Mouse (Mus musculus) left cerebral cortex, adult 18-20 months (tissue): ENCODE results near the gene Aacs. TPM values are rescaled to one million over a fixed set of nuclear protein-coding genes. Genes with fewer than 3 reads are reported as not detected.
"Not testable (repeated sequence)": the region's sequence is repeated elsewhere in the genome, so short reads cannot be mapped to it uniquely, and the experiment has no call there.

ENCODE experiments used
- DNase-seq, 2 experiments: peaks; one replicate each; pipeline ENCODE4 v3.0.0; 2021 to 2022; ENCODE audit warnings: low spot score in 2 of 2, mixed read lengths in 1 of 2
- long read RNA-seq, 2 experiments: library from polyadenylated mRNA; stranded (forward); transcript quantifications; one replicate each; pipeline ENCODE4 v2.0.0; 2021
- total RNA-seq, 2 experiments: library from RNA; stranded (reverse); gene quantifications; 2 replicates each; pipeline ENCODE4 v1.2.3; 2021

Gene Aacs
- 10 to 100 TPM; 45.7 to 49.5 TPM for total RNA-seq
- long read RNA-seq, experiment 1, transcript Aacs-201 (18 exons, 3,239 nt), result major isoform, 34 of 46 reads
- long read RNA-seq, experiment 1, partial matches to known transcripts, result 4 of 46 reads
- long read RNA-seq, experiment 1, other reads (novel, unspliced or antisense), result 8 of 46 reads
- long read RNA-seq, experiment 2, transcript Aacs-201 (18 exons, 3,239 nt), result major isoform, 37 of 58 reads
- long read RNA-seq, experiment 2, partial matches to known transcripts, result 11 of 58 reads
- long read RNA-seq, experiment 2, other reads (novel, unspliced or antisense), result 10 of 58 reads

GRCm38 (mm10) chr5:125475601-125476285 lies at the start of gene Aacs:
Aacs (plus strand) TSS chr5:125475814.
- peak; percentile 98 for DNase-seq

DNA sequence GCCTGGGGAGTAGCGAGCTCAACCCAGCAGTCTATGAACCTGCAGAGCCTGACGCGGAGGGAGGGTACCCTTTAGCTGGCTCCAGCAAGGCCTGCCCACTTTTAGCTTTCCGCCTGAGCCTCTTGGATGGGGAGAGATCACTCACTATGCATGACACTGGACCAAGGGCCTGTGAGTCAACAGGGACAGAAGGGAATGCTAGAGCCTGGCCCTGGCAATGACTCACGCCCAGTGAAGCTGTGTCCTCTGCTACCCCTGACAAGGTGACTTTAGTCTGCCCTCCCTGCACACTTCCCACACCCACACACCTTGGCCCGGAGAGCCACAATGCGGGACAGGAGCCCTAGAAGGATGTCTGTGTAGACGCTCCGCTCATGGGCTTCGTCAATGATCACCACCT lies 49.3 kb upstream of the Aacs start:
- no peak for DNase-seq

DNA sequence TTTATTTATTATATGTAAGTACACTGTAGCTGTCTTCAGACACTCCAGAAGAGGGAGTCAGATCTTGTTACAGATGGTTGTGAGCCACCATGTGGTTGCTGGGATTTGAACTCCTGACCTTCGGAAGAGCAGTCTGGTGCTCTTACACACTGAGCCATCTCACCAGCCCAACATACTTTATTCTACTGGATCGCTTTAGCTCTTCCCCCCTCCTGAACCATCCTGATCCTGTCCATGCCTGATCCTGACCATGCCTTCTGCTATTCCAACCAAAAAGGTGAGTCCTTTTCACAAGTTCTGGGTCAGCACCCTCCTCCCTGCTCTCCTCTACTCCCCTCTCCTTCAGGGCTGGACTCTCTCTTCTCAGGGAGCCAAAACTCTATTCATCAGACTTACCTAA lies 43.3 kb upstream of the Aacs start:
- not testable (repeated sequence) for DNase-seq

- peak; percentile 93 to 96 for DNase-seq
Measured at GRCm38 (mm10) chr5:125433793-125434337, 41.7 kb upstream of the Aacs start, which contains the start of gene Dhx37. Dhx37 (minus strand) TSS chr5:125434121.

- DNase-seq, result not testable (repeated sequence)
Measured at GRCm38 (mm10) chr5:125434347-125434746, 41.3 kb upstream of the Aacs start.

GRCm38 (mm10) chr5:125440583-125441233 lies 34.9 kb upstream of the Aacs start:
- DNase-seq, result no peak

- DNase-seq, result peak; percentile 44 to 54
Measured at GRCm38 (mm10) chr5:125441234-125442114, 34.1 kb upstream of the Aacs start, which contains the start of gene Bri3bp. Bri3bp (plus strand) TSS chr5:125441568.

GRCm38 (mm10) chr5:125442136-125442995 lies 33.2 kb upstream of the Aacs start:
- DNase-seq, result no peak

DNA sequence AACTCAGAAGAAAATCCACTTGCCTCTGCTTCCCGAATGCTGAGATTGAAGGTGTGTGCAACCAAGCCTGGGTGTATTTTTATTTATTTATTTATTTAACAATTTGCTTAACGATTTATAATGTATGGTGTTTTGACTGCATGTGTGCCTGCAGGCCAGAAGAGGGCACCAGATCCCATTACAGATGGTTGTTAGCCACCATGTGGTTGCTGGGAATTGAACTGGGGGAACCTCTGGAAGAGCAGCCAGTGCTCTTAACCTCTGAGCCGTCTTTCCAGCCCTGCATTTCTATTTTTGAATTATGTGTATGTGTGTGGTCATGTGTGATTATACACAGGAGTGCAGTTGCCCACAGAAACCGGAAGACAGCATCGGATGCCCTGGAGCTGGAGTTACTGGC lies 32.3 kb upstream of the Aacs start:
- no peak for DNase-seq

DNA sequence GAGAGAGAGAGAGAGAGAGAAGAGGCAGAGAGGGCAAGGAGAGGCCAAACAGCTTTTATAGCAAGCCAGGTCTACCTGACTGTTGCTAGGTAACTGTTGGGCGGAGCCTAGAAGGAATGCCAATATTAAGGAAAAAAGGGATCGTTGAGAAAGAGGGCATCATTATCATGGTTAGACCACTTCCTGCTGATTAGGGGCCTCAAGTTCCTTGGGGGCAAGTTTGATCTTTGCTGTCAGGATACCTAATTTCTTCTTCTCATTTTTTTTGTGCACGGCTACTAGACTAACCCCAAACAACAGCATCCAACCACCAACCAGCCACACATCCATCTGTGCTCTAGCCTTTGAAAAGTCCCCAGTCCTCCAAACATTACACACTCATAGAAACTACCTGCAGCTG lies 31.7 kb upstream of the Aacs start:
- DNase-seq, result no peak

DNA sequence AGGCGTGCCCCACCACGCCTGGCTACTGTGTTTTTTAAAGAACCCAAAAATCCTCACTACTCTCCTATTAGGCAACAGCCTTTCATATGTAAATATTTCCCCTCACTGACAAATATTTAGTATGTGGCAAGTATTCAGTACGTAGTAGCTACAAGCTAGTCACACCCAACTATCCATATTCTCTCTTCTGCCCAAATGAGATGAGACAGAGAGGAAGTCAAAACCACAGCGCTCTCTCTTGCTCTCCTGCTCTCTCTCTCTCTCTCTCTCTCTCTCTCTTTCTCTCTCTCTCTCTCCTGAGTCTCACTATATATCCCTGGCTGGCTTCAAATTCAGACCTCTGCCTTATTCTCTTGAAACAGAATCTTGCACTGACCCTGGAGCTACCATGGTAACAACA lies 31.1 kb upstream of the Aacs start:
- no peak for DNase-seq

- no peak for DNase-seq
Measured at GRCm38 (mm10) chr5:125446344-125446743, 29.3 kb upstream of the Aacs start.

DNA sequence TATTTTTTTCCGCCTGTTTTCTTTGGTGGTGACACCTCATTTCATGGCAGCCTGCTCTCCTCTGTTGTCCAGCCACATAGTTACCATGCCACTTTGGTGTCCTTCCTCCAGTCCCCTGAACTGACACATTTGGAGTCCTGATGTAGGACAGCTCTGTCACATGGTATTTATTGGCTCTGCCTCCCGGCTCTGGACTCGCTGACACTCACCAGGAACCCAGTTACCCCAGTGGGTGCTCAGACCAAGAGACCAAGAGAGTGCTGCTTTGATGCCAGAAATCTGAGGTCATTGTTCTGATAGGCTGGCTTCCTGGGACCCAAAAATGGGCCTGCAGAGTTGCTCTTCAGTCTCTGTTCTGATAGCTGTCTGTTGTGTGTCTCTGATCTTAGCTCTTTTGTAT lies 27.6 kb upstream of the Aacs start:
- no peak for DNase-seq

GRCm38 (mm10) chr5:125448631-125449030 lies 27.0 kb upstream of the Aacs start:
- no peak for DNase-seq

DNA sequence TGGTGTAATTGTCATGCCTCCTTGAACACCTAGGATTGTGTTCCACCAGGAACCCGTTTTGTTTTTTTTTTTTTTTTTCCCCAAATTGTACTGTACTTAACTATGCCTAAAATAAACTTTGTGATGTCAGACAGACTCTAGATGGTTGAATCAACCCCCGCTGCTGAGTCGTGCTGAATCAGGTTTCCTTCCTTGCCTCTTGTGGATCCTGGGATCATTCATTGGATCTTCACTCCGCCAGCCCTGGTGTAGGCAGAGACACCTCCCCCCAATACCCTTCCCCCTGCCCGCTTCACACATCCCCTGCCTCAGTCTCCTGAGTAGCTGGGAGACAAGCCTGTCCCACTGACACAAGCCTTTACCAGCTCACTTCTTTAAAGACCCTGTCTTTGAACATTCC lies 26.3 kb upstream of the Aacs start:
- peak in 1 of 2 experiments; percentile 55 for DNase-seq

DNA sequence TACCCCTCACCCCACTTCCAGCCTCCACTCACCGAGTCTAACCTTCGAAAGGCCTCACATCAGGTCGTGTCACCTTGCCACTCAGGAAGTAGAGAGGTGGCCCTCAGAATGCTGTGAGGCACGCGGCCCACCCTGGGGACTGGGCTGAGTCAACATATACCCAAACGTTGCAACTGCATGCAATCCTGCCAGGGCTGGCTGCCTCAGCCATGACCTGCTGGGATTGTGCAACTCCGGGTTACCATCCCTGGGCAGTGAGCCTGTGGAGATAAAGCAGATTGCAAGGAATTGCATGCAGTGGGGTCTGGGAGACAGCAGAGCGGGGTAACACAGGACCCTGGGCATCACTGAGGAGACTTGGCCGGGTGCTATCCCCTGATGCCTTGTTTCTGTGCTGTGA lies 23.0 kb upstream of the Aacs start:
- DNase-seq, result no peak

DNA sequence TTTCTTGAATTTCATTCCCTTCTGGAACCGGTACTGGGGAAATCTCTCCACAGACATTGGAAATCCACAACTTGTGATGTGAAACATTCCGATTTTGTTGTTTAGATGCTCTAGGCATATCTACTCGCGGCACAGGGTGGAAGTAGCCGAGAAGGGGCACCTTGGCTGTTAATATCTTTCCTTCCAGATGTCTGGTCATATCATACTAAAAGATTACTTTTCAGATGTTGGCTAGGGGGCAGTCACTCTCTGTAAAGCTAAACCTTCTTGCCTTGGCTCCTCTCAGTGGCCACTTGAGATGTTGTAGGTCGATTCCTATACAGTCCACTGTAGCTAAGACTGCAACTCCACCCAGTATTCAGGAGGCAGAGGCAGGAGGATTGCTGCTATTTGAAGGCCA lies 19.5 kb upstream of the Aacs start:
- no peak for DNase-seq

- no peak for DNase-seq
Measured at GRCm38 (mm10) chr5:125457538-125457937, 18.1 kb upstream of the Aacs start.

DNA sequence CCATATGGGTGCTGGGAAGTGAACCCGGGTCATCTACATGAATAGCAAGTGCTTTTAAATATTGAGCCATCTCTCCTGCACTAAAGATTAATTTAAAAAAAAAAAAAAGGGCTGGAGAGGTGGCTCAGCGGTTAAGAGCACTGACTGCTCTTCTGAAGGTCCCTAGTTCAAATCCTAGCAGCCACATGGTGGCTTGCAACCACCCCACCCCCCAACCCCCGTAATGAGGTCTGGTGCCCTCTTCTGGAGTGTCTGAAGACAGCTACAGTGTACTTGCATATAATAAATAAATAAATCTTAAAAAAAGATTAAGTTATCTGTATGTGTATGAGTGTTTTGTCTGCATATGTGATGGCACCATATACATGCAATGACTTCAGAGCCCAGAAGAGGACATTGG lies 15.0 kb upstream of the Aacs start:
- DNase-seq, result no peak
